Mouse (Mus musculus): Measurements from ENCODE around the gene Ankrd6.

- TF ChIP-seq CTCF (IDR thresholded peaks at IDR 0.05; ENCODE audit: insufficient read depth, low read depth, low read length), result no peak
- TF ChIP-seq POLR2A (IDR thresholded peaks at IDR 0.05; ENCODE audit: insufficient read depth, low read depth, low read length), result no peak; the same call in 1 of the 2 replicates
Measured at GRCm38 (mm10) chr4:32982716-32983175, 32.1 kb upstream of the Ankrd6 start, which contains the start of gene Rragd.
